ENCODE assay signal across 23 mouse cellular contexts in the genomic region with DNA sequence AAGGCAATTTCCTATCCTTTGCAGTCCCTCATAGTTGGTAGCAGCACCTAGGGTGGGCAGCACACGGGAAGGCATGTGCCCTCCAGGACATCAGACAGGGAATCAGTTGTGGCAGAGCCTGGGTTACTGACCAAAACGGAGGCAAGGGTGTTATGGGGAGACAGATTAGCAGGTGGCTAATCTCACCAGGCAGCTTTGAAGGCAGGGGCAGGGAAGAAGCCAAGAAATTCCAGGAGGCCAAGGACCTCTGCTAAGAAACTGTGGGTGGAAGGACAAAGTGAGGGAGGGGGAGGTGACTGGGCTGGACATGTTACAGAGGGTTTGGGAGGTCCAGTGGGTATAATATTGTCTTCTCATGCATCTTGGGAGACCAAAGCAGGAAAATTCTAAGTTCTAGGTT. TPM values are rescaled to one million over a fixed set of nuclear protein-coding genes. Genes with fewer than 3 reads are reported as not detected.
DNase-seq lines count a peak whose midpoint lies in the region; ATAC-seq and TF ChIP-seq lines count a peak whose summit lies in the region.
"Had no signal": no experiment of that assay in that cellular context is flagged by ENCODE, and none has a peak within 500 bp of the region (broad histone marks: within the 10 kb centered on the region; RNA-seq: fewer than 3 reads in every experiment).

No protein-coding gene starts in this region.

- TF ChIP-seq POLR2A in heart, adult 2 months (IDR thresholded peaks at IDR 0.05; ENCODE audit: insufficient read depth, low read depth, low read length): no peak

- H3K9ac ChIP-seq in heart, embryonic 11.5 days (ENCODE audit: low read depth, low read length): 0 out of 2 replicates have a peak overlapping the region, but pooled peaks have one; percentile 3
- no peak overlapping the region for H3K9ac ChIP-seq in heart, adult 2 months (ENCODE audit: low read depth, low read length)
- 0 out of 2 replicates have a peak overlapping the region, but pooled peaks have one; percentile 20 for H3K9ac ChIP-seq in midbrain, embryonic 14.5 days (replicated peaks; ENCODE audit: low read length)
- H3K9ac ChIP-seq in midbrain, embryonic 15.5 days: no peak overlapping the region
- H3K9ac ChIP-seq: lung, embryonic 15.5 days had no signal

- peaks cover 20% of the 10 kb centered on the region for H3K4me1 ChIP-seq in heart, embryonic 11.5 days (ENCODE audit: control insufficient read depth, insufficient read depth, low read length)
- H3K4me1 ChIP-seq in heart, adult 2 months (ENCODE audit: control insufficient read depth, insufficient read depth, low read length): peaks cover 3% of the 10 kb centered on the region; the same call in 1 of the 2 replicates
- H3K4me1 ChIP-seq in midbrain, embryonic 14.5 days (ENCODE audit: control insufficient read depth, insufficient read depth, low read length): peaks cover 28% of the 10 kb centered on the region
- peaks cover 36% of the 10 kb centered on the region for H3K4me1 ChIP-seq in midbrain, embryonic 15.5 days

- no peak overlapping the region for H3K27ac ChIP-seq in heart, embryonic 11.5 days (ENCODE audit: low read depth, low read length)
- H3K27ac ChIP-seq in heart, adult 2 months: no peak overlapping the region
- H3K27ac ChIP-seq in midbrain, embryonic 14.5 days (replicated peaks; ENCODE audit: low read depth, low read length): no peak overlapping the region
- H3K27ac ChIP-seq in midbrain, embryonic 15.5 days: no peak overlapping the region
- H3K27ac ChIP-seq: lung, embryonic 15.5 days had no signal

- 0 out of 2 replicates have a peak overlapping the region, but pooled peaks have one; percentile 22 for H3K4me2 ChIP-seq in heart, embryonic 11.5 days
- no peak overlapping the region for H3K4me2 ChIP-seq in midbrain, embryonic 14.5 days (ENCODE audit: low read length)
- H3K4me2 ChIP-seq in midbrain, embryonic 15.5 days: no peak overlapping the region
- H3K4me2 ChIP-seq: lung, embryonic 15.5 days had no signal

- WGBS in heart, embryonic 11.5 days (ENCODE audit: insufficient replicate concordance): 49% methylated on average over 2 of the region's 2 CpGs
- 62% methylated on average over 2 of the region's 2 CpGs for WGBS in heart, adult 2 months
- WGBS in midbrain, embryonic 14.5 days: 62% methylated on average over 2 of the region's 2 CpGs
- WGBS in midbrain, embryonic 15.5 days: 74% methylated on average over 2 of the region's 2 CpGs

- no peak for ATAC-seq in heart, embryonic 11.5 days (replicated peaks; ENCODE audit: insufficient number of reproducible peaks, low FRiP score, low TSS enrichment)
- ATAC-seq in midbrain, embryonic 14.5 days (ENCODE audit: low FRiP score, low TSS enrichment): no peak
- ATAC-seq in midbrain, embryonic 15.5 days (replicated peaks): no peak
- ATAC-seq: midbrain, embryonic 16.5 days had no signal

- no peaks in the 10 kb centered on the region for H3K9me3 ChIP-seq in heart, embryonic 11.5 days (replicated peaks; ENCODE audit: control insufficient read depth, low read length)
- H3K9me3 ChIP-seq in midbrain, embryonic 14.5 days (ENCODE audit: control insufficient read depth, low read length): no peaks in the 10 kb centered on the region
- no peaks in the 10 kb centered on the region for H3K9me3 ChIP-seq in midbrain, embryonic 15.5 days
- H3K9me3 ChIP-seq: lung, embryonic 15.5 days had no signal

- TF ChIP-seq EP300 in heart, adult 2 months (IDR thresholded peaks at IDR 0.05; ENCODE audit: insufficient read depth, low read depth, low read length): no peak

- no peaks in the 10 kb centered on the region for H3K27me3 ChIP-seq in heart, embryonic 11.5 days (ENCODE audit: control insufficient read depth, insufficient read depth, low read length)
- H3K27me3 ChIP-seq in heart, adult 2 months (ENCODE audit: control insufficient read depth, insufficient read depth, low read length): no peaks in the 10 kb centered on the region
- H3K27me3 ChIP-seq in midbrain, embryonic 14.5 days (ENCODE audit: control insufficient read depth, insufficient read depth, low read length): no peaks in the 10 kb centered on the region
- no peaks in the 10 kb centered on the region for H3K27me3 ChIP-seq in midbrain, embryonic 15.5 days (replicated peaks)
- H3K27me3 ChIP-seq: lung, embryonic 15.5 days had no signal

- peaks cover 13% of the 10 kb centered on the region for H3K36me3 ChIP-seq in heart, embryonic 11.5 days (ENCODE audit: control insufficient read depth, insufficient read depth, low read length)
- no peaks in the 10 kb centered on the region for H3K36me3 ChIP-seq in heart, adult 2 months (ENCODE audit: control insufficient read depth, insufficient read depth, low read length)
- H3K36me3 ChIP-seq in midbrain, embryonic 14.5 days (ENCODE audit: control insufficient read depth, insufficient read depth, low read length): peaks cover 34% of the 10 kb centered on the region
- H3K36me3 ChIP-seq in midbrain, embryonic 15.5 days (replicated peaks): no peaks in the 10 kb centered on the region; the same call in 1 of the 2 replicates

- H3K4me3 ChIP-seq in heart, embryonic 11.5 days (ENCODE audit: low read depth, low read length): no peak overlapping the region
- H3K4me3 ChIP-seq in heart, adult 2 months: no peak overlapping the region
- H3K4me3 ChIP-seq in midbrain, embryonic 14.5 days (replicated peaks; ENCODE audit: low read depth, low read length): no peak overlapping the region
- no peak overlapping the region for H3K4me3 ChIP-seq in midbrain, embryonic 15.5 days
- H3K4me3 ChIP-seq: lung, embryonic 15.5 days had no signal

- intact Hi-C loops in heart, adult 2 months (cut with DNase I): loop anchor here (5.0 kb wide), 1 partner anchor 319 kb away; a partner anchor contains a TSS

- DNase-seq in heart, adult 2 months: no peak
- DNase-seq in midbrain, embryonic 14.5 days: no peak
- peak; percentile 79 for DNase-seq in liver
- DNase-seq in lung, postnatal 14 days: peak; percentile 58
- no peak for DNase-seq in adrenal gland, postnatal 10 days
- no peak for DNase-seq in thymus, postnatal 0 days (ENCODE audit: low spot score)
- DNase-seq: cerebellum, adult 18-20 months; gastrocnemius, postnatal 36 days; heart, postnatal 10 days; kidney, postnatal 10 days; right cerebral cortex, adult 18-20 months; thymus, adult 18-20 months had no signal

- H3K79me2 ChIP-seq in heart, adult 2 months (replicated peaks; ENCODE audit: control insufficient read depth, insufficient read depth, low read length): no peaks in the 10 kb centered on the region

- TF ChIP-seq CTCF in heart, adult 2 months (IDR thresholded peaks at IDR 0.05): no peak

RNA-seq across cellular contexts. Expression of a gene that starts 3.4 kb away (rescaled TPM):
- 58.6 and 63.5 TPM in 2 replicates for polyA plus RNA-seq in heart, embryonic 11.5 days (2014; fragmentation: Nextera tagmentation; extraction: Ambion mirVana)
- total RNA-seq in heart, adult 2 months (2021): 10 to 100 TPM in 1 of 2 experiments, 1 to 10 TPM in 1; 8.5 to 11.2 TPM
- polyA plus RNA-seq in heart, adult 2 months (2012; rRNA removed): 36.4 and 38.5 TPM in 2 replicates
- 56.2 and 67.0 TPM in 2 replicates for polyA plus RNA-seq in midbrain, embryonic 14.5 days (2014; fragmentation: Nextera tagmentation; extraction: Ambion mirVana)
- 75.3 and 77.2 TPM in 2 replicates for polyA plus RNA-seq in midbrain, embryonic 15.5 days (2015; fragmentation: Nextera tagmentation; extraction: Ambion mirVana)
- total RNA-seq in adrenal gland, postnatal 10 days (2021): 10 to 100 TPM; 54.5 to 98.2 TPM
- polyA plus RNA-seq in thymus, postnatal 0 days (2015; fragmentation: Nextera tagmentation; extraction: Ambion mirVana): 44.1 and 44.2 TPM in 2 replicates

RNA-seq across cellular contexts. Expression of a gene that starts 9.5 kb away (rescaled TPM):
- 32.9 and 42.4 TPM in 2 replicates for polyA plus RNA-seq in heart, embryonic 11.5 days (2014; fragmentation: Nextera tagmentation; extraction: Ambion mirVana)
- total RNA-seq in heart, adult 2 months (2021): 1 to 10 TPM; 1.7 to 3.5 TPM
- 7.7 and 8.6 TPM in 2 replicates for polyA plus RNA-seq in heart, adult 2 months (2012; rRNA removed)
- polyA plus RNA-seq in midbrain, embryonic 14.5 days (2014; fragmentation: Nextera tagmentation; extraction: Ambion mirVana): 10.2 and 13.0 TPM in 2 replicates
- 21.6 and 23.6 TPM in 2 replicates for polyA plus RNA-seq in midbrain, embryonic 15.5 days (2015; fragmentation: Nextera tagmentation; extraction: Ambion mirVana)
- total RNA-seq in adrenal gland, postnatal 10 days (2021): 10 to 100 TPM; 28.5 to 39.2 TPM
- 37.9 TPM in 2 replicates for polyA plus RNA-seq in thymus, postnatal 0 days (2015; fragmentation: Nextera tagmentation; extraction: Ambion mirVana)
- total RNA-seq: neutrophil, adult 5-6 weeks had no signal

RNA-seq across cellular contexts. Expression of a gene that starts 18.3 kb away (rescaled TPM):
- not detected in 2 replicates for polyA plus RNA-seq in heart, embryonic 11.5 days (2014; fragmentation: Nextera tagmentation; extraction: Ambion mirVana)
- not detected for total RNA-seq in heart, adult 2 months (2021)
- 0.16 and 0.59 TPM in 2 replicates for polyA plus RNA-seq in heart, adult 2 months (2012; rRNA removed)
- polyA plus RNA-seq in midbrain, embryonic 14.5 days (2014; fragmentation: Nextera tagmentation; extraction: Ambion mirVana): 0.12 and 0.42 TPM in 2 replicates
- 0.09 and 0.25 TPM in 2 replicates for polyA plus RNA-seq in midbrain, embryonic 15.5 days (2015; fragmentation: Nextera tagmentation; extraction: Ambion mirVana)
- total RNA-seq in adrenal gland, postnatal 10 days (2021): under 1 TPM; 0.21 to 0.27 TPM
- polyA plus RNA-seq in thymus, postnatal 0 days (2015; fragmentation: Nextera tagmentation; extraction: Ambion mirVana): 0.82 and 1.4 TPM in 2 replicates
- total RNA-seq: gastrocnemius, postnatal 36 days; layer of hippocampus, postnatal 14 days; left cerebral cortex, postnatal 25 days had no signal

RNA-seq across cellular contexts. Expression of a gene that starts 27.7 kb away (rescaled TPM):
- polyA plus RNA-seq in heart, embryonic 11.5 days (2014; fragmentation: Nextera tagmentation; extraction: Ambion mirVana): not detected in 2 replicates
- total RNA-seq in heart, adult 2 months (2021): not detected
- polyA plus RNA-seq in heart, adult 2 months (2012; rRNA removed): 0.09 and 0.35 TPM in 2 replicates
- not detected in 2 replicates for polyA plus RNA-seq in midbrain, embryonic 14.5 days (2014; fragmentation: Nextera tagmentation; extraction: Ambion mirVana)
- not detected in 2 replicates for polyA plus RNA-seq in midbrain, embryonic 15.5 days (2015; fragmentation: Nextera tagmentation; extraction: Ambion mirVana)
- total RNA-seq in adrenal gland, postnatal 10 days (2021): not detected
- not detected in 2 replicates for polyA plus RNA-seq in thymus, postnatal 0 days (2015; fragmentation: Nextera tagmentation; extraction: Ambion mirVana)
- total RNA-seq: ES-E14; gastrocnemius, postnatal 36 days; heart, postnatal 10 days; layer of hippocampus, postnatal 14 days; left cerebral cortex, postnatal 25 days; neutrophil, adult 5-6 weeks had no signal
- polyA plus RNA-seq: C2C12; intestine, embryonic 14.5 days; lung, embryonic 15.5 days; midbrain, embryonic 16.5 days; spleen, adult 2 months had no signal

RNA-seq across cellular contexts. Expression of a gene that starts 39.3 kb away (rescaled TPM):
- not detected in 2 replicates for polyA plus RNA-seq in heart, embryonic 11.5 days (2014; fragmentation: Nextera tagmentation; extraction: Ambion mirVana)
- total RNA-seq in heart, adult 2 months (2021): not detected
- polyA plus RNA-seq in heart, adult 2 months (2012; rRNA removed): 0.15 TPM in 1 of 2 replicates, not detected in the other
- 0.17 and 0.43 TPM in 2 replicates for polyA plus RNA-seq in midbrain, embryonic 14.5 days (2014; fragmentation: Nextera tagmentation; extraction: Ambion mirVana)
- 1.0 and 1.6 TPM in 2 replicates for polyA plus RNA-seq in midbrain, embryonic 15.5 days (2015; fragmentation: Nextera tagmentation; extraction: Ambion mirVana)
- total RNA-seq in adrenal gland, postnatal 10 days (2021): under 1 TPM; 0.12 to 0.18 TPM
- 0.13 and 0.30 TPM in 2 replicates for polyA plus RNA-seq in thymus, postnatal 0 days (2015; fragmentation: Nextera tagmentation; extraction: Ambion mirVana)
- total RNA-seq: gastrocnemius, postnatal 36 days; heart, postnatal 10 days; neutrophil, adult 5-6 weeks had no signal

Comparison
In these comparisons a context has a peak if more than half of its experiments do, and no peak if none do; other contexts are left out.
1. H3K9ac ChIP-seq: peak in heart, embryonic 11.5 days (single experiment) and midbrain, embryonic 14.5 days (single experiment); none in heart, adult 2 months (single experiment) and midbrain, embryonic 15.5 days (single experiment).
2. DNase-seq: peak in liver (single experiment) and lung, postnatal 14 days (single experiment); none in heart, adult 2 months (0 of 2), midbrain, embryonic 14.5 days (single experiment), adrenal gland, postnatal 10 days (single experiment) and thymus, postnatal 0 days (single experiment).